Mouse (Mus musculus): ENCODE results near the gene Rbbp4. TPM values are rescaled to one million over a fixed set of nuclear protein-coding genes. Genes with fewer than 3 reads are reported as not detected.

Rbbp4 gene
- polyA plus RNA-seq, 1 experiment from 2014 or later = 279 TPM

DNA sequence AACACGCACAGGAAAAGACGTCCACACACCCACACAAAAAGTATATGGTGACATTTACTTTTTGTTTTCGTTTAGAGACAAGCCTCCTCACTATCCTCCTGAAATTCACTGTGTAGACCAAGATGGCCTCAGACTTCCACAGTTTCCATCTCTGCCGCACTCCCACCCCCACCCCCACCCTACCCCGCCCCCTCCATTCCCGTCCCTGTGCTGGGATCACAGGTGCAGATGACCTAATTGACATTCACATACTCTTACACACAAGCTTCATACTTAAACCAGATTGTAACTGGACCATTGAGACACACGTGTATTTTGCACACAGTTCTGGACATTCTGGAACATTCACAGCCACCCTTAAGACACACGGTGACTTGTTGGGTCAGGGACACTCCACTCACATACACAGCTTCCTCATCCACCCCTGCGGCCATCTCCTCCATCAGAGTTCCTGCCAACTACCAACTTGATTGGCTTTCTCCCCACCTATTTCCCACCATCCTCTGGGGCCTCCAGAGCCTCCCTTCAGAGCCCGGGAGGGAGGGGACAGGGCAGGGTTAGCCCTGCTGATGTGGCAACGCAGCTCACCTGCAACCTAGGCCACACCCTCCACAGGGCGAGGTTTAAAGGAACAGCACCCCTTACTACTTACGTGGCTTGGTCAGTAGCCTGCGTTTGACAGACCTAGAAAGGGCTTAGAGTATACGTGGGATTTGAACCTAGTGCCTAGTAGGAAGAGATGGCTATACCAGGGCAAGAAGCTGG is 63.0 kb downstream of the Rbbp4 start:
- Histone ChIP-seq H3K9ac (peak overlapping the region; percentile 52), H3K4me1 (peaks cover 10% of the 10 kb centered on the region), H3K36me3 (no peaks in the 10 kb centered on the region), H3K27ac (replicated peaks) (no peak overlapping the region), H3K27me3 (replicated peaks) (peaks cover 46% of the 10 kb centered on the region), H3K4me2 (peak overlapping the region; percentile 47), H3K4me3 (peak overlapping the region; percentile 1), H3K9me3 (no peaks in the 10 kb centered on the region)
- no peak for ATAC-seq (ENCODE audit: extremely low read depth, insufficient number of reproducible peaks, low FRiP score, low TSS enrichment)
- WGBS = 17% methylated on average over 15 of the region's 15 CpGs

DNA sequence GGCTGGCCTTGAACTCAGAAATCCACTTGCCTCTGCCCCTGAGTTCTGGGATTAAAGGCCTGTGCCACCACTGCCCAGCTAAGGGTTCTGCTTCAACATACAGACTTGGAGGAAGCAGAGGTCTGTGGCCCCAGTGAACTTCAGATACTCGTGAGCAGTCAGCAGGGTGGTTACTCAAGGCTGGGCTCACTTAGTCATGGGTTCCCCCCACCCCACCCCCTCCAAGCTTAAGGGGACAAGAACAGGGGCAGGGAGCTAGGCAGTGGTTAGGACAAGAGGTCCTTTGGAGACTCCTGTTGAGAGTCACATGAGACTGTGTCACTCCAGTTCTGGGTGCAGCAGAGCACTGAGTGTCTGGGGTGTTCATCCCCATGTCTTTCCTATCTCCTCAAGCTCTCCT is 66.5 kb downstream of the Rbbp4 start:
- H3K27ac ChIP-seq (replicated peaks) = no peak overlapping the region
- no peaks in the 10 kb centered on the region for H3K36me3 ChIP-seq
- H3K4me2 ChIP-seq = no peak overlapping the region
- H3K9ac ChIP-seq = no peak overlapping the region
- H3K4me1 ChIP-seq = peaks cover 12% of the 10 kb centered on the region
- peaks cover 52% of the 10 kb centered on the region for H3K27me3 ChIP-seq (replicated peaks)
- no peak overlapping the region for H3K4me3 ChIP-seq
- no peaks in the 10 kb centered on the region for H3K9me3 ChIP-seq
- no peak for ATAC-seq (ENCODE audit: extremely low read depth, insufficient number of reproducible peaks, low FRiP score, low TSS enrichment)
- WGBS = 53% methylated on average over 1 of the region's 1 CpGs

DNA sequence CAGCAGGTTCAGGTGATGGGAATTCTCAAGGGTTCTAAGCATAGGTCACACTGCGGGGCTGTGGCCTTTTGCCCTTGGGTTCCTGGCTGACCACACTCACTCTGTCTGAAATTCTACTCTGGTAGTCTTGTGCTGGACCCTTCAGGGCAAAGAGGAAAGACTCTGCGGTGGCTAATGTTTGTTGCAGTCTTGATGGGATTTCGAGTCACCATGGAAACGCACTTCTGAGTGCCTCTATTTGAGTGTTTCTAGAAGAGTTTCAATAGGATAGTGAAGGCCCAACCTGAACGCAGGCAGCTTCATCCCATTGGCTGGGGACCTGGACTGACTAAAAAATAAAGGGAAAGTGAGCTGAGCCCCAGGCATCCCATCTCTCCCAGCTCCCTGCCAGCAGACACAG is 68.3 kb downstream of the Rbbp4 start:
- peaks cover 54% of the 10 kb centered on the region for H3K27me3 ChIP-seq (replicated peaks)
- 79% methylated on average over 5 of the region's 5 CpGs for WGBS
- no peaks in the 10 kb centered on the region for H3K9me3 ChIP-seq
- H3K36me3 ChIP-seq = no peaks in the 10 kb centered on the region
- H3K9ac ChIP-seq = no peak overlapping the region
- no peak overlapping the region for H3K4me2 ChIP-seq
- no peak overlapping the region for H3K4me3 ChIP-seq
- H3K27ac ChIP-seq (replicated peaks) = no peak overlapping the region
- ATAC-seq (ENCODE audit: extremely low read depth, insufficient number of reproducible peaks, low FRiP score, low TSS enrichment) = no peak
- peaks cover 12% of the 10 kb centered on the region for H3K4me1 ChIP-seq

DNA sequence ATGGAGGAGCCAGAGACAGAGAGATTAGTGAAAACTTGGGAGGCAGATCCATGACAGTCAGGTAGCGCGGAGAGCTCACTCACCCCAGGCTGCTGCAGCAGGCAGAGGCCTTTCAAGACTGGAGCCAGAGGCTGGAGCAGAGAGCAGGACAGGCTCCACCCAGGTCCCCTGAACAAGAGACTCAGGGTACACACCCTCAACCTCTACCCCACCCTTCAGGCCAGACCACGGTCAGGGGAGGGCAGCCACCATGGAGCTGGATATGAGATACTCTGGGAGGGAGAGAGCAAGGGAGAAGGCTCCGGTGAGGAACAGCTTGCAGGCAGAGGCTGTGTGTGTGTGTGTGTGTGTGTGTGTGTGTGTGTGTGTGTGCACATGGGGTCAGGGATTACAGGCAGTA is 69.0 kb downstream of the Rbbp4 start:
- WGBS = 86% methylated on average over 4 of the region's 4 CpGs

DNA sequence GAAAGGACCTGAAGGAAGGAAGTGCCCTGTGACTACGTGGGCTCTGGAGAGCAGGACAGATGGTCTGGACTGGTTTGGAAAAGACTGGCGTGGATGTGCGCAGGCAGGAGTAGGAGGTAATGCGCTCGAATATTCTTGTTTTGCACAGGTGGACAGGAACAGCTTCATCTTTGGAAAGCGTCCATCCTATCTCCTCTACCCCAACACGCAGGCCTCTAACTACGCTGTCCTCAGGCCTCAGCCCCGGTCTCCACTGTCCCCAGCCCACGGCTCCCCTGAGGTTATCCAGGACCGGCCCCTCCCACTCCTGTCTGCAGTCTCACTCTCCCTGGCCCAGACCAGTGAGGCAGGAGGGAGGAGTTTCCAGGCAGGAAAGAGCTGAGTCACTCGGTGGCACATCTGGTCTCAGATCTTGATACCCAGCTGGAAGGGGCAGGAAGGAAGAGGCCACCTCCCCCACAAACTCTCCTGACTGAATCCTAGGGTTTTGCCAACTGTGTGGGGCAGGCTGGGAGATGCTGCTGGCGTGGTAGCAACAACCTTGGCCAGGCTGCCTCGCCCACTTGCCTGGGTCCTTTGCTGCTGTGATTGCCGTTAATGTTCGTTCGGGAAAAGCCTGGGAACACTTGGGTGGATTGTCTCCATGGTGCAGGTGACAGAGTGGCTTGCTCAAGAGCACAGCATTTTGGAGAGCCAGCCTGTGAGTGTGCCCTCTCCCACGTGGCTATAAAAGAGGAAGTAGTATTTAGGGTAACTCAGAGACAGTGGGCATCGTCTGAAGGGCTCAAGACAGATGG is 71.7 kb downstream of the Rbbp4 start:
- Histone ChIP-seq H3K4me1 (peaks cover 19% of the 10 kb centered on the region), H3K36me3 (no peaks in the 10 kb centered on the region), H3K4me3 (no peak overlapping the region), H3K9ac (peak overlapping the region; percentile 54; the same call in 1 of the 2 replicates), H3K27ac (replicated peaks) (peak overlapping the region; percentile 70), H3K9me3 (no peaks in the 10 kb centered on the region), H3K27me3 (replicated peaks) (peaks cover 59% of the 10 kb centered on the region), H3K4me2 (peak overlapping the region; percentile 39)
- peak; percentile 66; the same call in 1 of the 2 replicates for ATAC-seq (ENCODE audit: extremely low read depth, insufficient number of reproducible peaks, low FRiP score, low TSS enrichment)
- WGBS = 20% methylated on average over 19 of the region's 19 CpGs

More for the DNA sequence above, 69.0 kb downstream of the Rbbp4 start:
- Histone ChIP-seq H3K36me3 (no peaks in the 10 kb centered on the region), H3K4me1 (peaks cover 15% of the 10 kb centered on the region), H3K9me3 (no peaks in the 10 kb centered on the region), H3K27ac (replicated peaks) (no peak overlapping the region), H3K27me3 (replicated peaks) (peaks cover 56% of the 10 kb centered on the region), H3K4me3 (no peak overlapping the region), H3K9ac (no peak overlapping the region), H3K4me2 (no peak overlapping the region)
- ATAC-seq (ENCODE audit: extremely low read depth, insufficient number of reproducible peaks, low FRiP score, low TSS enrichment) = no peak

DNA sequence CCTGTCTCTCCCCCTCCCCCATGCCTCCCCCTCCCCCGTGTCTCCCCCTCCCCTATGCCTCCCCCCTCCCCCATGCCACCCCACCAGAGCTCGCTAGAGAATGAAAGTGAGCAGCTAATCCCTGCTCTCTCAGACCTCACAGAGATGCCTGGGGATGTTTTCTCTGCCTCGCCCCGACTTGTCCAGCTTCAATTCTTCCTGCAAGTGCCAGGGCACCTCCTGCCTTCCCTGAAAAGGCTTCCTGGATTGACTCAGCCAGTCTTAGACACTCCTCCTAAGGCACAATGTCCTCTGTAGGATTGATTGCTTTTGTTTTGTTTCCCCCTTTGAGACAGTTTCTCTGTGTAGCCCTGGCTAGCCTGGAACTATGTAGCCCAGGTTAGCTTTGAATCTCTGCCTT is 74.0 kb downstream of the Rbbp4 start, which contains the start of gene C77080:
Gene C77080 (minus strand): TSS at position 209 of the 400 bp plus-strand sequence.
- H3K4me2 ChIP-seq = no peak within 1 kb of the TSS
- peaks cover 31% of the 10 kb centered on the region for H3K4me1 ChIP-seq
- peaks cover 52% of the 10 kb centered on the region for H3K27me3 ChIP-seq (replicated peaks)
- no peak for ATAC-seq (ENCODE audit: extremely low read depth, insufficient number of reproducible peaks, low FRiP score, low TSS enrichment)
- no peak within 1 kb of the TSS for H3K27ac ChIP-seq (replicated peaks)
- 37% methylated on average over 2 of the region's 4 CpGs for WGBS
- no peak within 1 kb of the TSS for H3K9ac ChIP-seq
- no peaks in the 10 kb centered on the region for H3K36me3 ChIP-seq
- H3K9me3 ChIP-seq = no peaks in the 10 kb centered on the region
- H3K4me3 ChIP-seq = no peak within 1 kb of the TSS

DNA sequence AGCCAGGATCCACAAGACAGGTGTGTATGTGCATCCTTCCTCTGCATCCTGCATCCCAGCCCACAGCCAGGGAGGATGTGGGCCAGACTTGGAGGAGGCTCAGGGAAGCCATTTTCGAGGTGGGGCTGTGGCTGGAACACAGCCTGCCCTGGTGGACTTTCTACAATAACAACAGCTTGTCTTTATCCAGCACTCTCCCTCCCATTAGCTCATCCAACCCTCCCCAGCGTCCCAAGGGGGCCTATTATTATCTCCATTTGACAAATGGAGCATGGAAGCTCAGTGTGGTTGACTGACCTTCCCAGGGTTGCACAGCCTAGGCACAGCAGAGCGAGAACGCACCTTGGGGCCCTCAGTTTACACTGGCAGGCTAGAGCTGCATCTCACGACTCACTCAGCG is 74.5 kb downstream of the Rbbp4 start:
- H3K36me3 ChIP-seq = no peaks in the 10 kb centered on the region
- H3K9ac ChIP-seq = no peak overlapping the region
- no peaks in the 10 kb centered on the region for H3K9me3 ChIP-seq
- no peak overlapping the region for H3K4me2 ChIP-seq
- no peak overlapping the region for H3K27ac ChIP-seq (replicated peaks)
- H3K27me3 ChIP-seq (replicated peaks) = peaks cover 56% of the 10 kb centered on the region
- 24% methylated on average over 6 of the region's 6 CpGs for WGBS
- H3K4me1 ChIP-seq = peaks cover 35% of the 10 kb centered on the region
- no peak for ATAC-seq (ENCODE audit: extremely low read depth, insufficient number of reproducible peaks, low FRiP score, low TSS enrichment)
- no peak overlapping the region for H3K4me3 ChIP-seq

DNA sequence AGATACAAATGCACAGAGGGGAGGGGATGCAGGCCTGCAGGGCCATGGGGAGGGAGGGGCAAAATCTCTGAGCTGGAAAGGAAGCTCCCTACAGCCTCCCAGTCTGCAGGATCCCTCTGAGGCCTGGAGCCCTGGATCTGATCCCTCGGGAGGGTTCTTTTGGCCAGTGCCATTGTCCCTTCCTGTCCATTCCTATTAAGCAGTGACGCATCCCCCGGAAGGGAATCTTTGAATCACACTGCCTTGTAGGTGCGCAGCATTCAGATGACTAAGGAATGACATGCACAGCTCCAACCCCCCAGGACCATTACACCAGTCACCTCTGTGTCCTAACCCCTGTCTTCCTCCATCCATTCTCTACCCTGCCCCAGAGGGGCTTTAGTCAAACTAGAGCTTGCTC is 76.1 kb downstream of the Rbbp4 start:
- Histone ChIP-seq H3K4me2 (no peak overlapping the region), H3K9me3 (no peaks in the 10 kb centered on the region), H3K4me1 (peaks cover 35% of the 10 kb centered on the region), H3K9ac (no peak overlapping the region), H3K36me3 (no peaks in the 10 kb centered on the region), H3K27ac (replicated peaks) (no peak overlapping the region), H3K27me3 (replicated peaks) (peaks cover 57% of the 10 kb centered on the region), H3K4me3 (no peak overlapping the region)
- no peak for ATAC-seq (ENCODE audit: extremely low read depth, insufficient number of reproducible peaks, low FRiP score, low TSS enrichment)
- 71% methylated on average over 4 of the region's 4 CpGs for WGBS

Small RNA genes within 50 kb of the gene (microRNA-seq; reads per million reads assigned to microRNA genes)
- not detected for gene Gm22994

Other genes starting within 250 kb of the Rbbp4 start
- 1.0 and 1.1 TPM in 2 replicates for gene Tmem54, start 229.8 kb downstream of the Rbbp4 start, polyA plus RNA-seq (2015; fragmentation: Nextera tagmentation; extraction: Ambion mirVana)
- 0.25 and 0.37 TPM in 2 replicates for gene Hpca, start 213.3 kb downstream of the Rbbp4 start, polyA plus RNA-seq (2015; fragmentation: Nextera tagmentation; extraction: Ambion mirVana)
- 5.6 and 7.1 TPM in 2 replicates for gene Fndc5, start 198.4 kb downstream of the Rbbp4 start, polyA plus RNA-seq (2015; fragmentation: Nextera tagmentation; extraction: Ambion mirVana)
- gene S100pbp, start 145.6 kb downstream of the Rbbp4 start, polyA plus RNA-seq (2015; fragmentation: Nextera tagmentation; extraction: Ambion mirVana) = 12.3 and 14.3 TPM in 2 replicates
- gene Yars, start 145.6 kb downstream of the Rbbp4 start, polyA plus RNA-seq (2015; fragmentation: Nextera tagmentation; extraction: Ambion mirVana) = 49.8 and 52.0 TPM in 2 replicates
- 1.8 and 2.3 TPM in 2 replicates for gene C77080, start 74.0 kb downstream of the Rbbp4 start, polyA plus RNA-seq (2015; fragmentation: Nextera tagmentation; extraction: Ambion mirVana)
- gene Sync, start 47.8 kb downstream of the Rbbp4 start, polyA plus RNA-seq (2015; fragmentation: Nextera tagmentation; extraction: Ambion mirVana) = 1.1 and 1.6 TPM in 2 replicates
- gene Zbtb8os, start 325 bp upstream of the Rbbp4 start, polyA plus RNA-seq (2015; fragmentation: Nextera tagmentation; extraction: Ambion mirVana) = 36.6 and 45.0 TPM in 2 replicates
- 9.9 and 11.0 TPM in 2 replicates for gene Zbtb8a, start 42.7 kb upstream of the Rbbp4 start, polyA plus RNA-seq (2015; fragmentation: Nextera tagmentation; extraction: Ambion mirVana)
- 3.9 and 4.7 TPM in 2 replicates for gene Zbtb8b, start 105.5 kb upstream of the Rbbp4 start, polyA plus RNA-seq (2015; fragmentation: Nextera tagmentation; extraction: Ambion mirVana)
- 25.4 and 26.9 TPM in 2 replicates for gene Bsdc1, start 126.2 kb upstream of the Rbbp4 start, polyA plus RNA-seq (2015; fragmentation: Nextera tagmentation; extraction: Ambion mirVana)
- not detected in 2 replicates for gene Tssk3, start 155.7 kb upstream of the Rbbp4 start, polyA plus RNA-seq (2015; fragmentation: Nextera tagmentation; extraction: Ambion mirVana)
- gene Fam229a, start 155.8 kb upstream of the Rbbp4 start, polyA plus RNA-seq (2015; fragmentation: Nextera tagmentation; extraction: Ambion mirVana) = not detected in 2 replicates
- gene Marcksl1, start 178.2 kb upstream of the Rbbp4 start, polyA plus RNA-seq (2015; fragmentation: Nextera tagmentation; extraction: Ambion mirVana) = 383 and 399 TPM in 2 replicates
- gene Hdac1, start 207.3 kb upstream of the Rbbp4 start, polyA plus RNA-seq (2015; fragmentation: Nextera tagmentation; extraction: Ambion mirVana) = 127 and 141 TPM in 2 replicates
- 2.8 and 7.0 TPM in 2 replicates for gene Lck, start 238.3 kb upstream of the Rbbp4 start, polyA plus RNA-seq (2015; fragmentation: Nextera tagmentation; extraction: Ambion mirVana)
- 4.7 and 7.3 TPM in 2 replicates for gene Fam167b, start 243.2 kb upstream of the Rbbp4 start, polyA plus RNA-seq (2015; fragmentation: Nextera tagmentation; extraction: Ambion mirVana)

All from heart, embryonic 13.5 days (tissue).